Mouse (Mus musculus) hindlimb bud, embryonic 11.5 days (tissue): ENCODE measurements around the gene Txndc11.

ENCODE experiments used
- DNase-seq: peaks from one replicate; pipeline ENCODE4 v3.0.0-alpha.2; 2012; ENCODE audit warnings: low read depth, low spot score; ENCODE audit errors: extremely low spot score

The Txndc11 gene

DNA sequence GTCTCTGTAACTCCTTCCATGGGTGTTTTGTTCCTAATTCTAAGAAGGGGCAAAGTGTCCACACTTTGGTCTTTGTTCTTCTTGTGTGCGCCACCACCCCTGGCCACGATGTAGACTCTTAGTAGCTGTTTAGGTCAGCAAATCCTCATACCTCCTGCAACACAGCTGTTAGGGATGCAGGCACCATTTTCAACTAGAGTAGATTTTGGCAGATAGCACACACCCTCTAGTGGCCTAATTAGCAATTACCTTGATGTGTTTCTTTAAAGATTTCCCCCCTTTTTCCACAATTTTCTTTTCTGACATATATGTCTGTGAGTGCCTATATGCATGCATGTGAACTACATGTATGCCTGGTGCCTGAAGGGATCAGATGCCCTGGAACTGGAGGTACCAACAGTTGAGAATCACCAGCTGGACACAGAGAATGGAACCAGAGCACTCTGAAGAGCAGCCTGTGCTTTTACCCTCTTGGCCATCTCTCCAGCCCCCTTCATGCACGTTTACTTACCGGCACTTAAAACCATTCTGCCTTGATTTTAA lies 25.2 kb downstream of the Txndc11 start:
- no peak for DNase-seq

GRCm38 (mm10) chr16:11104905-11105304 lies 29.5 kb downstream of the Txndc11 start:
- no peak for DNase-seq

- no peak for DNase-seq
Measured at GRCm38 (mm10) chr16:11097301-11097700, 37.1 kb downstream of the Txndc11 start.

- no peak for DNase-seq
Measured at GRCm38 (mm10) chr16:11093717-11094386, 40.6 kb downstream of the Txndc11 start.

GRCm38 (mm10) chr16:11092523-11092922 lies 41.9 kb downstream of the Txndc11 start:
- DNase-seq: no peak

DNA sequence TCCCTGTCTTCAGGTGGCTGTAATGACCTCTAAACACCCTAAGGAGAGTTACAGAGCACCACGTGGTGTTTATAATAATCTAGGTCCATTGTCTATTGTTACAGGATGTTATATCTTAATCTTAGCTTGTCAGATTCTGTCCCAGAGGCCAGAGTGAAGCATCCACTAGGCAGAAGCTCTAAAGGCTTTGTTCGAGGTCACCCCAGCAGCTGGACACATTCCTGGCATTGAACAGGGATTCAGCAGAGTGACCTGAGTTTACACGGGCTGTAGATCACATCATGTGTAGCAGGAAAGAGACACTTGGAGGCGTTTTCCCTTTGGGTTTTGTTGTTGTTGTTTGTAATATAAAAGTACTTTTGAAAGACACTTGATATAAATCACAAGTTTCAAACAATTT lies 42.4 kb downstream of the Txndc11 start:
- no peak for DNase-seq

- DNase-seq: no peak
Measured at GRCm38 (mm10) chr16:11090836-11091570, 43.4 kb downstream of the Txndc11 start.

DNA sequence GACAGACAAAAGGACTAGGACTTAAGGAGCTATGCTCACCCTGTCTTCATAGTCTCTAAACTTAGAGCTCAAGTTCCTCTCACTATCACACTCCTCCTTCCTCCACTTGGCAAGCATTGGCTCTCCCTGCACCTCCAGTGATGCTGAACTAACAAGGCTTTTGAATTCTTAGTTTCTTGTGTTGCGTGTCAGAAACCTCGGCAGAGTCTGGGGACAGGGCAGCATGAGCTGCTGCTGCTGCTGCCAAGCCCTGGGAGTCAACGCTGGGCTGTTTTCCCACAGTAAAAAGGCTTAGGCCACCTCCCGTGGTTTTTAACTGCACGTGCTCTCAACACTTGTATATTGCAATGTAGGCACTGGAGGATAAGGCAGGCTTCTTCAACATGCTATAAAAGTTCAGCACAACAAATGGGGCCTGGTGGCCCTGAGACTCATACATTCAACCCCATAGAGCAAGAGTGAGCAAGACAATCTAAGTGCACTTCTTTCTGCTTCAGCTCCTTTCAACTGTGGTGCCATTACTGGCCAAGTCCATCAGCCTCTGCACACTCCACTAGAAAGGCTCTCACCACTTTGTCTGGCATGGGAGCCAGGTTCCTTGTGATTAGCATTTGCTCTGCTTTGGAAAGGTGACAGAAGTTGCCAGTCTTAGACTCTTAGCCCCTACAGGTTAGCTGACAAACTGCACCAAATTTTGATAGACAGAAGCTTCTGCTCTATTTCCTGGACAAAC lies 47.4 kb downstream of the Txndc11 start:
- no peak for DNase-seq

GRCm38 (mm10) chr16:11086299-11086698 lies 48.2 kb downstream of the Txndc11 start:
- DNase-seq: no peak

DNA sequence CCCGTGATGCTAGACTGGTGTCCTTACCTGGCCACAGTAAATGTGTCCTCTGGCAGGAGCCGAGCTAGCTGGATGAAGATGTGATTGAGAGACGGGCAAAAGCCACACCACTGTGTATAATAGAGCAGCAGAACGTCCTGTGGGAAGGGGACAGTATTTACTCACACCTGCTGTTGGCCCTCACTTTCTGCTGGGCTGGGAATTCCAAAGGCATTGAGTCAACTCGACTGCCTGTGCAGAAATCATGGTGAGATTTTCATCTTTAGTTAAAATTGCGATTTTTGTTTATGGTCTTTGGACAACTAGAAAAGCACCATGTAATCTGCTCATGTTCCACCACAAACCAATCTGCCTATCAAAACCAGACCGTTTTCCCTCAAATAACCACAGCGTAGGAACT lies 50.3 kb downstream of the Txndc11 start:
- no peak for DNase-seq

- no peak for DNase-seq
Measured at GRCm38 (mm10) chr16:11078216-11078869, 56.1 kb downstream of the Txndc11 start.

DNA sequence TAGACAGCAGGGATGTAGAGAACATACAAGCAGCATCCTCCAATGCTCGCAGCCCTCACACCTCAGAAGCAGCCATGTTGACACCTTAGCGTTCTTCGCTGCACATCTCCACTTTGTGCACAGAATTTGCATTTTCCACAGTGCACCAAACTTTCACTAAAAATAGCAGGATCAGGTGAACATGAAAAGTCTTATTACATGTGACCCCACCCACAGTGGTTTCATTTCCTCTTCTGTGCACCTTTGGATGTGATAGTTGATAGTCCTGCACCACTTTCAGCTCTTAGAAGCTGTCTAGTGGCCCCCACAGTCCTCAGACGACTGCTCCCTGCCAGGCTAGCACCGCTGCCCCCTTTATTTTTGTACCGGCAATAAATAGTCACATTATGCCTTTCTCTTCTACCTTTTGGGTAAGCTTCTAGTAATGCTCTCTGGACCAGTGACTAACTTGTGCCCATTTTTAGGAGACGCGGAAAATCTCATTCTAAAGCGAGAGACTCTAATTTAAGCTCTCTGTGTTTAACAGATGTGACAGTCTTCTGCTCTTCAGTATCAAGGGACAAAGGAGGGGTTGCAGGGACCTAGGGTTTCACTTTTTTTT lies 56.7 kb downstream of the Txndc11 start:
- no peak for DNase-seq

GRCm38 (mm10) chr16:11073060-11073459 lies 61.4 kb downstream of the Txndc11 start:
- no peak for DNase-seq

GRCm38 (mm10) chr16:11072454-11072853 lies 62.0 kb downstream of the Txndc11 start:
- no peak for DNase-seq

DNA sequence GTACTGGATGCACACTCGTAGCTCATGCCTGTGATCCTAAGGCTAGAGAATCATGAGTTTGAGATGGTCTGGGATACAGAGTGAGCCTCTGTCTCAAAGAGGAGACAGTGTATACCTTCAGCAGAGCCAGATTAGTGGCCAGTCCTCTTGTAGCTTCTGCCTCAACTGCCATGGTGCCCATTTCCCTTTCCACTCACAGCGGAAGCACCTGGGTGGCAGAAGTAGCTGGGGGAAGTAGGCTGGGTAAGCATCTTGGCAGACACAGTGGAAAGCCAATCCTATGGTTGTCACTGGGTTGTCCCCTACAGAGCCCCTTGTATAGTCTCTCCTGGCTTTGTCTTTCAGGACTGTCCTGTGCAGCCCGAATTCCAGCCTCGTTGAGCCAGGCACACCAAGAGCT lies 62.6 kb downstream of the Txndc11 start:
- DNase-seq: no peak

DNA sequence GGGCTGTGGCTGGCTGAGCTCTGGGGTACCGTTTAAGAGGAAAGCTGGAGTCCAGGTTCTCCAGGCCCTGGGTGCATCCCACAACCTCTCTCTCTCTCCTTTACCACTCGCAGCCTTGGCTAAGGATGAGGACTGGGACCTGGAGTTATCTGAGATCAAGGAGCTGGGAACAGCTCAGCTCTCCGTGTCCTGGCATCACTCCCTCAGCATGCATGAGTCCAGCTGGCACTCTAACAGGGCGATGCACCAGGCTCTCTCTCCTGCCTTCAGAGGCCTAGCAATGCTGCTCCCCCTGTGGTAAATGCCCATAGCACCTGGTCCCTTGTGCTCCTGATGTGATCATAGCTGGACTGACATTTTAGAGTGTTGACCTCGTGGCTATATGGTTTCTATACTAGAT lies 63.3 kb downstream of the Txndc11 start:
- no peak for DNase-seq

GRCm38 (mm10) chr16:11069710-11070420 lies 64.6 kb downstream of the Txndc11 start:
- DNase-seq: no peak

DNA sequence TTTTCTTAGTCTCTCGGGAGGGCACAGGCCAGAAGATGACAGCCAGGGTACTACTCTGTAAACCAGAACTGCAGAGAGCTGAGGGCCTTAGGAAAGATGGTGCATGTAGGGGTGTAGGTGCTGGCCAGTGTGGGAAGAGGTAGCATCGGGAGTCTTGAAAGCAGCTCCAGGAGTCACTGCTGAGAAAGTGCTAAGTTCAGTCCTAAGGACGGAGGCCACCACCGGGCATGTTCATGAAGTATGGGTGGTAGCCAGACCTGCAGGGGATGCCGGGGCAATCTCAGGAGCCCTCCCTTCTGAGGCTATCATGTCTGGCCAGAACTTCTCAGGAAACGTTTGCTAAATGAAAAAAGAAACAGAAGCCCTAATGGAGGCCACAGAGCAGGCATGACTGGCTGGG lies 65.2 kb downstream of the Txndc11 start:
- DNase-seq: no peak

- DNase-seq: no peak
Measured at GRCm38 (mm10) chr16:11068666-11069065, 65.8 kb downstream of the Txndc11 start.

DNA sequence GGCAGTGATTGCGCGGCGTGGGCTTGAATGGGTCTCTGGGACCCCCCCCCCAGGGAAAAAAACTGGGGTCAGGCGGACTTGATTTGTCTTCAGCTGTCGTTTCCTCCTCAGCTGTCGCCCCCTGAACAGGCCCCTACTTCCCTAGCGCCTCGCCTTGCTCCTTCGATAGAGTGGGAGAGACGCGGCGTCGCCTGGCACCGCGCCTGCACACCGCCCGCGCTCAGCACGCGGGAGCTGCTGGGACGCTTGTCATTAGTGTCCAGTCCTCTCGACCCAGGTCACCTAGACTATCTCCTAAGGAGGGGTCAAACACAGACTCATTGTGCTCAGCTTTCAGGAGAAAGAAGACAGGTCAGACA lies 67.6 kb downstream of the Txndc11 start:
- no peak for DNase-seq
